Mouse (Mus musculus): Measurements from ENCODE around the gene March8.

- TF ChIP-seq CTCF (IDR thresholded peaks at IDR 0.05; ENCODE audit: borderline replicate concordance, extremely low read depth, insufficient read depth, insufficient read length): no peak
- TF ChIP-seq POLR2A (IDR thresholded peaks at IDR 0.05; ENCODE audit: borderline replicate concordance, extremely low read depth, insufficient read depth, insufficient read length, poor library complexity, severe bottlenecking): no peak
These were observed 36.8 kb downstream of the March8 start for GRCm38 (mm10) chr6:116374618-116375017.

All from brain, embryonic 14.5 days (tissue).